Mouse (Mus musculus): ENCODE measurements around the gene Oaf.

Oaf gene

GRCm38 (mm10) chr9:43239712-43240593, at the start of gene Oaf:
Gene Oaf, minus strand, starts transcription at chr9:43239911.
- peak; percentile 25 for DNase-seq

GRCm38 (mm10) chr9:43286870-43287269, 47.2 kb upstream of the Oaf start:
- peak; percentile 14 for DNase-seq

- DNase-seq, result no peak
Observed at GRCm38 (mm10) chr9:43285281-43285680, 45.6 kb upstream of the Oaf start.

DNA sequence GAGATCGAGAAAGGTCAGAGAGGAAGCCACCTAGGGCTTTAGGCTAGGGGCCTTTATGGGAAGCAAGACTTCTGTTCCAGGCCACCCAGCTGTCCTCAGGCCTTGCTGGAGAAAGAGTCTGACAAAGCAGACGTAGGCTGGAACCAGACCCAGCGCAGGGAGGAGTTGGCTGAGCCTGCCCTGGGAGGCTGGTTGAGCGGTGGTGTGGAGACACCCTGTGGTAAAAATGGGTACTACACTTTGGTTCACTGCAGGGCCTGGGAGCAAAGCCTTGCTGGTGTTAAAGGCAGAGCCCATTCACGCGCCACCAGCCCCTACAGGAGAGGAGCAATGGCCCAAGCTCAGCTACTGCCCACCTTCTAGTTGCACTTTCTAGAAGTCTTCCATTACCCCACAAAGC, 44.6 kb upstream of the Oaf start:
- DNase-seq, result peak; percentile 56

DNA sequence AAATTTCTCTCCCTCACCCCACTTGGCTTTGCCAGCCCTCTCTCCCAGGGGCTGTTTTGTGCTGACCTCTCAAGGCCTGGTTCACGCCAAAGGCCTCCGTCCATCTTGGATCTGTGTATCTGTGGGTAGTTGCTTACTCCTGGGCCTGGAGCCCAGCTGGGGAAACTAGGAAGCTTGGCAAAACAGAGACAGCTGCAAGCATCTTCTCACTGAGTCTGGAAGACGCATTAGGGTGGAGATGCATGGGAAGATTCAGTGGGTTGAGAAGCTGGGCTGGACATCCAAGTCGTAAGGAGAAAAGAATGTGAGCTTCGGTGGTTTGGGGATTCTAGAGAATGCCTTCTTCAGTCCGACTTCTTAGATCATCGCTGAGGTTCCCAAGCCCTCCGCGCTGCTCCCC, 34.0 kb upstream of the Oaf start:
- DNase-seq, result no peak

DNA sequence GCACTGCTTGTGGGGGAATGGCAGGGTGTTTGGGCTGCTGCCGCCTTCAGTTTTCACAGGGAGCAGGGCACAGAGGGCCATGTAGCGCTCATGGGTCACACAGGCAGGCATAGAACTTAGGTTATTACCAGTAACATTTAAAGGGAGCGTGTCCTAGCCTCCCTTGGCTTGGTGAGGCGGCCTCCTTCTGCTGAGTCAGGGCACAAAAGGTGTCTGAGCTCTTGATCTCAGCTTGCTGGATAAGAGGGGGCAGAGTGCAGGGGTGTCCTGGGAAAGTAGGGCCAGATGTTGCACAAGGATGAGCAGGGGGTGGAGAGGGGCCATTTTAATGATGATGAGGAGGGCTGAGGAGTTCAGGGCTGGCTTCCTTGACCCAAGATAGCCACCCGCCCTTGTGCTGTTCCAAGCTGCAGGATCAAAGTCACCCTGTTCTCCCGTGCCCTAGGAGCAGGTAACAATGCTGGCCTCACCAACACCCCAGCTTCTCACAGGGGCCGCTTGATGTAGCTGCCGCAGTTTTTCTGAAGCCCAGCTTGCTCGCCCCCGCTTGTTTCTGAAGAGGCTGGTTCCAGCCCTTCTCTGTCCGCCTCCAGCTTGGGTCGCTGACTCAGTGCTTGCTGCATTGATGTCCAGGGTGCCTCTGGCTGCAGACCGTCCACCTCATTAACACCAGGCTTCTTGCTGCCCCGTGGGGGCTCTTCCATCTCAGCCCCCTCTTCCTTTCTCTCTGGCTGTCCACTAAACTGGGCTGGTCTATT, 32.2 kb upstream of the Oaf start:
- DNase-seq, result no peak

- no peak for DNase-seq
Observed at GRCm38 (mm10) chr9:43270723-43271252, 31.1 kb upstream of the Oaf start.

- no peak for DNase-seq
Observed at GRCm38 (mm10) chr9:43269166-43269565, 29.5 kb upstream of the Oaf start.

- DNase-seq, result no peak
Observed at GRCm38 (mm10) chr9:43267357-43267756, 27.6 kb upstream of the Oaf start.

- no peak for DNase-seq
Observed at GRCm38 (mm10) chr9:43265194-43265593, 25.5 kb upstream of the Oaf start.

DNA sequence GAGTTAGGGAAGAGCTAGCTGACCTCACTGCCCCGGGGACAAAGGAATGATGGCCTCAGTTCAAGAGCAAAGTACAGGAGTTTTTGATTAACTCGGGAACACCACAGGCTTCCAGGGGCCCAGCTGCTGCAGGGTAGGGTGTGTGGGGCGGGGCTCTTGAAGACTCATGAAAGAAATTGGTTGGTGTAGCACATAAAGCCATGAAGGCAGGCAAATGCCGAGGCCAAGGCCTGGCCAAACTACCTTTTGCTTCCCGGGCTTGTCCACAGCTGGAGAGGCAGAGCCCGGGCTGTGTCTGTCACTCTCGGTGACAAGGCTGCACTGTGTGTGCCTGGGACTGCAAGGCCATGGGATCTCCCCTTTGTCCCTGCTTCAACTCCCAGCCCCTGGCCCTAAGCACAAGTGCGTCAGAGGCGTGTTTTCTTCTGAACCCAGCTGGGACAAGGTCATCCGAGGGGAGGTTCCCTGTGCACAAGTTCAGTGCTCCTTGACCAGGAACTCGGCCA, 24.3 kb upstream of the Oaf start:
- no peak for DNase-seq

DNA sequence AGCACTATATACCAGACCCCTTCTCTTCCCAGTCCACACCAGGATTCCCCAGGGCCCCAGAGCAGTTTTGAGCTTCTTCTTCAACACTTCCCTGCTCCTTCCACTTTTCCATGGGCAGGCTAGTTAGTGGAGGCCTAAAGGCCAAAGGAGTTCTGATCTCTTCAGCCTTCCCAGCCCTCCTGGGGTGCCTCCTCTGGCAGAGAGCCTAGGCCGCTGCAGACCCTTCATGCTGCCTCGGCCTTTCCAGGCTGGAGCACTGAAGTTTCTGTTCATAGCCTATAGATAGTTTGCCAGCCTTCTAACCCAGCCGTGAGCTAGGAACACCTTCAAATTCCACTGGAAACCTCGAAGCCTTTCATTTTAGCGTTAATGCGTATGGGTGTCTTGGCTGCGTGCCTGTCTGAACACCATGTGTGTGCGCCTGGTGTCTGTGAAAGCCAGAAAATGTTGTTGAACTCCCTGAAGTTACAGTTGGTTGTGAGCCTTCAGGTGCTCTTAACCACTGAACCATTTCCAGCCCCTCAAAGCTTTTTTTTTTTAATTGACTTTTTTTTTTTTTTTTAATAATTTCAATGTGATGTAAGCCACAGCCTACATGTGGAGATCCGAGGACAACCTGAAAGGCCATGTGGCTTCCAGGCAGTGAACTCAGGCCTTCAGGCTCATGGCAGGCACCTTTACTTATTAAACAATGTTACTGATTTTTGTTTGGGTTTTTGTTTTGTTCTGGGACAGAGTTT, 23.3 kb upstream of the Oaf start:
- DNase-seq, result no peak

GRCm38 (mm10) chr9:43262390-43262789, 22.7 kb upstream of the Oaf start:
- DNase-seq, result no peak

GRCm38 (mm10) chr9:43261941-43262340, 22.2 kb upstream of the Oaf start:
- no peak for DNase-seq

- DNase-seq, result no peak
Observed at GRCm38 (mm10) chr9:43261124-43261907, 21.6 kb upstream of the Oaf start.

DNA sequence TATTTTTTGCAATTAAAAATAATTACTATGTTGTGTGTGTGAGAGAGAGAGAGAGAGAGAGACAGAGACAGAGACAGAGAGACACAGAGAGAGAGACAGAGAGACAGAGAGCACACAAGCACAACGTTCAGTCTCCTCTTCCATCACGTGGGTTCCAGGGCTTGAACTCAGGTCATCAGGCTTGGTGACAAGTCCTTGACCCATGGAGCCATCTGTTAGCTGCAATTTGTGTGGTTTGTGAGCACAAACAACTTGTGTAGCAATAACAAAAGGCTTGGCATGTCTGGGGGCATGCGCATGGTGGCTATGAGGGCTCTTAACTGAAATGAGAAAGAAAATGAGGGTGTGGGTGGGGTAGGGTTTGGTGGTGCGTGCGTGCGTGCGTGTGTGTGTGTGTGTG, 20.9 kb upstream of the Oaf start:
- no peak for DNase-seq

DNA sequence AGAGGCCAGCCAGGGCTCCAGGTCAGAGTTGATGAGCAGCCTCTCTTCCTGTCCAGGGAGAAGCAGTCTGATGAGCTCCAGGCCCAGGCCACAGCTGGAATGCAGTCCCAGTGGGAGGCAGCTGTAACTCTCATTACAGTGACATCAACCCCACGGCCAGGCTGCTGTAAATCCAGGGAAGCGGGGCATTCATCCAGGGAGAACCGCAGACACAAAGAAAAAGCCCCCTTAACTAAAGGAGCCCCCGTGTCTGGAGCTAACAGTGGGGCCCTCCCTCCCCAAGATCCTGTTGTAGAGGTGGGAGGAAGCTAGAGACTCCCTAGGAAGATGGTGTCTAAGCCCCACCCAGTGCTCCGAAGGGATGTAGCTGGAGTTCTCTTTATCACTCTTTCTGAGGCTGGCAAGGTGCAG, 13.6 kb upstream of the Oaf start:
- DNase-seq, result no peak

- no peak for DNase-seq
Observed at GRCm38 (mm10) chr9:43252790-43253189, 13.1 kb upstream of the Oaf start.

DNA sequence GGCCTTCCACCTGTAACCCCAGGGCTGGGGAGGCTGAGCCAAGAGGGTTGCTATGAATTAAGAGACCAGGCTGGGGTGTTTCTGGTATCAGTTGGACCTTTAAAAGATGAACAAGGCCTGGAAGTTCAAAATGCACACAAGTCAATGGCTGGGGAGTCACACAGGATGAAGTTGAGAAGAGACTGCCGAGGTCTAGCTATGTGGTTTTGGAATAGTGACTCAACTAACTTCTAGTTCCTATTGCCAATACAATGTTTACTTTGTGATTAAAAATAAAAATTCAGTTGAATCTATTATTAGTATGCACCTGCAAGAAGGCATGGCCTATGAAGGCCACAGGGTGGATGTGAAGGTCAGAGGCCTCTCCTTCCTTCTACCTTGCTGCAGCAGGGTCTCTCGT, 12.1 kb upstream of the Oaf start:
- DNase-seq, result no peak

- DNase-seq, result no peak
Observed at GRCm38 (mm10) chr9:43246738-43247180, 7.0 kb upstream of the Oaf start.

GRCm38 (mm10) chr9:43245801-43246570, 6.3 kb upstream of the Oaf start:
- no peak for DNase-seq

Data from cerebellum, adult 9-11 months (tissue).